Mouse (Mus musculus): ENCODE measurements around the gene Oit1. TPM values are rescaled to one million over a fixed set of nuclear protein-coding genes. Genes with fewer than 3 reads are reported as not detected.

The Oit1 gene
- polyA plus RNA-seq, 1 experiment from 2014 or later: not detected

DNA sequence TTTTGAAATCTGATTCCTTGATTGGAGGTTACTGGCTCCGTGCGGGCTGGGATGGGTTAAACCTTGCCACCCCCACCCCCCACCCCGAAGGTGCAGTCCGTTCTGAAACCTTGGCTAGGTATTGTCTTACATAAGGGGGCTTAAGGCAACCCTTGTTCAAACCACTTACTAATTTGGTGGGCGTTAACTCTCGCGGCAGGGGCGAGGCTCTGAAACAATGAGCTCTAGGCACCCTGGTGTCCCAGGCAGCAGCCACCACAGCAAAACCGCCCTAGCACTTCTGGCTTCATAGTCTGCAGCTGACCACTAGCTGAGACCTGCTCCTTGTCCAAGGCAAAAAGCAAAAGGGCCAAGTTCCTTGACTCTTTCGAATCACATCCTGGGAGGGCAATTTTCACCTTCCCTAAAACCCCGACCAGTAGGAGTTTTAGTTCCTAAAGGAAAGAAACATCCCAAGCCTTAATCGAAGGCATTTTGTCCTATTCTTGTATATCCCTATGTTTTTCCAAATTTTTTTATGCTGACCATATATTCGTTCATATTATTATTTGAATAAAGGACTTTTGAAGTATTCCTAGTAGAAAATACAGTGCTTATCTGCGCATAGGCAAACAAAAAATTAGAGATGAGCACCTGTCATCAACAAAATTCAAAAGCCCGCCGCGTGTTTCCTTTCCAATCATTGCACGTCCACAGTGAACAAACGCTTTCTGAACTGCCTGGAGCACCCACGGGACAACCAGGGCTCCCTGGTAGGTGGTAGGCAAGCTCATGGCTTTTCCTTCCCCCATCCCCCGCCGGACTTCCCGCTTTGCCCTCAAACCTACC, 62.0 kb downstream of the Oit1 start:
- no peaks in the 10 kb centered on the region for H3K9me3 ChIP-seq (ENCODE audit: control insufficient read depth, low read length)
- H3K27ac ChIP-seq (ENCODE audit: low read depth, low read length): no peak overlapping the region
- 0 out of 2 replicates have a peak overlapping the region, but pooled peaks have one; percentile 5 for H3K4me3 ChIP-seq (ENCODE audit: low read depth, low read length)
- peak overlapping the region; percentile 46 for H3K4me2 ChIP-seq
- ATAC-seq (replicated peaks; ENCODE audit: low FRiP score) (no peak), DNase-seq (ENCODE audit: low spot score) (no peak)
- no peak overlapping the region for H3K9ac ChIP-seq (ENCODE audit: low read depth, low read length)
- no peaks in the 10 kb centered on the region for H3K36me3 ChIP-seq (ENCODE audit: control insufficient read depth, insufficient read depth, low read length)
- H3K27me3 ChIP-seq (replicated peaks; ENCODE audit: control insufficient read depth, insufficient read depth, low read length): peaks cover 41% of the 10 kb centered on the region
- no peaks in the 10 kb centered on the region; the same call in 1 of the 2 replicates for H3K4me1 ChIP-seq (replicated peaks; ENCODE audit: control insufficient read depth, insufficient read depth, low read length)
- 4% methylated on average over 23 of the region's 23 CpGs for WGBS

GRCm38 (mm10) chr14:8315169-8315568, 63.4 kb downstream of the Oit1 start:
- H3K36me3 ChIP-seq (ENCODE audit: control insufficient read depth, insufficient read depth, low read length): no peaks in the 10 kb centered on the region
- H3K9ac ChIP-seq (ENCODE audit: low read depth, low read length): no peak overlapping the region
- no peaks in the 10 kb centered on the region for H3K9me3 ChIP-seq (ENCODE audit: control insufficient read depth, low read length)
- 78% methylated on average over 6 of the region's 6 CpGs for WGBS
- H3K4me1 ChIP-seq (replicated peaks; ENCODE audit: control insufficient read depth, insufficient read depth, low read length): no peaks in the 10 kb centered on the region; the same call in 1 of the 2 replicates
- H3K27ac ChIP-seq (ENCODE audit: low read depth, low read length): no peak overlapping the region
- ATAC-seq (replicated peaks; ENCODE audit: low FRiP score): no peak
- H3K4me2 ChIP-seq: no peak overlapping the region
- H3K27me3 ChIP-seq (replicated peaks; ENCODE audit: control insufficient read depth, insufficient read depth, low read length): peaks cover 41% of the 10 kb centered on the region
- no peak for DNase-seq (ENCODE audit: low spot score)
- no peak overlapping the region for H3K4me3 ChIP-seq (ENCODE audit: low read depth, low read length)

- no peak overlapping the region for H3K9ac ChIP-seq (ENCODE audit: low read depth, low read length)
- no peak for DNase-seq (ENCODE audit: low spot score)
- no peaks in the 10 kb centered on the region for H3K36me3 ChIP-seq (ENCODE audit: control insufficient read depth, insufficient read depth, low read length)
- no peak overlapping the region for H3K4me2 ChIP-seq
- no peak overlapping the region for H3K27ac ChIP-seq (ENCODE audit: low read depth, low read length)
- ATAC-seq (replicated peaks; ENCODE audit: low FRiP score): no peak
- H3K4me1 ChIP-seq (replicated peaks; ENCODE audit: control insufficient read depth, insufficient read depth, low read length): no peaks in the 10 kb centered on the region; the same call in 1 of the 2 replicates
- H3K4me3 ChIP-seq (ENCODE audit: low read depth, low read length): no peak overlapping the region
- 17% methylated on average over 3 of the region's 3 CpGs for WGBS
- H3K27me3 ChIP-seq (replicated peaks; ENCODE audit: control insufficient read depth, insufficient read depth, low read length): peaks cover 41% of the 10 kb centered on the region
- no peaks in the 10 kb centered on the region for H3K9me3 ChIP-seq (ENCODE audit: control insufficient read depth, low read length)
Observed at GRCm38 (mm10) chr14:8314536-8314935, 64.0 kb downstream of the Oit1 start.

DNA sequence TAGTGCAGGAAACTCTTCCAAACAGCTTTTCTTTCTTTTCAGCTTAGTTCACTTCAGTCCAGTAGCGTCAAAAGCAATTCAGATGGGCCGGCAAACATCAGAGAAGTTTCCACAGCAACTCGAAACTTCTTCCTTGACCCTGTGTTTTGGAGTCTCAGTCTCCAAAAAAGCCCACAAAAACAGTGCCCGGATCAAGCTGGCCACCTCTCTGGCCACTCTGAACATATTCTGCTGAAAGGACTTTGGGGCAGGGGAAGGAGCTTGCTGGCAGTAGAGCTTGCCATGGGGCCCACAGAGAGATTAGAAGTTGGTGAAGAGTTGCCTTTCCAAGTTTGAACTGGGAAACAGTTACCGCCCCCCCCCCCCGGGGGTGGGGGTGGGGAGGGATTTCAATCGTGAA, 64.7 kb downstream of the Oit1 start:
- 37% methylated on average over 7 of the region's 7 CpGs for WGBS
- Histone ChIP-seq H3K36me3 (ENCODE audit: control insufficient read depth, insufficient read depth, low read length) (no peaks in the 10 kb centered on the region), H3K9me3 (ENCODE audit: control insufficient read depth, low read length) (no peaks in the 10 kb centered on the region), H3K9ac (ENCODE audit: low read depth, low read length) (no peak overlapping the region), H3K4me2 (no peak overlapping the region), H3K27me3 (replicated peaks; ENCODE audit: control insufficient read depth, insufficient read depth, low read length) (peaks cover 38% of the 10 kb centered on the region), H3K4me3 (ENCODE audit: low read depth, low read length) (no peak overlapping the region), H3K27ac (ENCODE audit: low read depth, low read length) (no peak overlapping the region), H3K4me1 (replicated peaks; ENCODE audit: control insufficient read depth, insufficient read depth, low read length) (no peaks in the 10 kb centered on the region; the same call in 1 of the 2 replicates)
- no peak for ATAC-seq (replicated peaks; ENCODE audit: low FRiP score)
- no peak for DNase-seq (ENCODE audit: low spot score)

DNA sequence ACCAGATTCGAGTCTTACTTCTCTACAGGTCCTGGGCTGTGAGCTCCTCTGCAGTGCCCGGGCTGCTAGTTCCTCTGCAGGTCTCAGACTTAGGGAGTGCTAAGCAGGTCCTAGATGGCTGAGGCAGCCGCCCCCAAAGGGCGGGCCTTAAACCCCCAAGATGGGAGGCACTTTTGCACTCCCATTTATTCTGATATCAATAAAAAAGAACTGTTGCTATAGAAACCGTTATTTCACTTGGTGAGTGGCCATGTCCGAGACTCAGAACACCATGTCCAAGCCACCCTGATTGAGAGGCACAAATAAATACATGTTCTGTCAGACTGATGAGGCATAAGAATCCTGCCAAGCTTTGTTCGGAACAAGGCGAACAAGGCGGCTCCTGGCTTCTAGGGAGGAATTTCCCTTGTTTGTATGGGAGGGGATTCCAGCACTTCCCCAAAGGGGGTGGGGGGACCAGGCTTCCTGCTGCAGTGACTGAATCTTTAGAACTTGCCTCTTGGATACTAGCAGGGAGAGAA, 68.9 kb downstream of the Oit1 start:
- Histone ChIP-seq H3K9ac (ENCODE audit: low read depth, low read length) (no peak overlapping the region), H3K9me3 (ENCODE audit: control insufficient read depth, low read length) (no peaks in the 10 kb centered on the region), H3K36me3 (ENCODE audit: control insufficient read depth, insufficient read depth, low read length) (no peaks in the 10 kb centered on the region), H3K27ac (ENCODE audit: low read depth, low read length) (no peak overlapping the region), H3K4me2 (no peak overlapping the region), H3K4me1 (replicated peaks; ENCODE audit: control insufficient read depth, insufficient read depth, low read length) (no peaks in the 10 kb centered on the region), H3K27me3 (replicated peaks; ENCODE audit: control insufficient read depth, insufficient read depth, low read length) (peaks cover 3% of the 10 kb centered on the region; the same call in 1 of the 2 replicates), H3K4me3 (ENCODE audit: low read depth, low read length) (no peak overlapping the region)
- 23% methylated on average over 9 of the region's 9 CpGs for WGBS
- no peak for ATAC-seq (replicated peaks; ENCODE audit: low FRiP score)
- DNase-seq (ENCODE audit: low spot score): no peak

GRCm38 (mm10) chr14:8308650-8309049, 69.9 kb downstream of the Oit1 start:
- Histone ChIP-seq H3K4me3 (ENCODE audit: low read depth, low read length) (no peak overlapping the region), H3K36me3 (ENCODE audit: control insufficient read depth, insufficient read depth, low read length) (no peaks in the 10 kb centered on the region), H3K9me3 (ENCODE audit: control insufficient read depth, low read length) (no peaks in the 10 kb centered on the region), H3K27me3 (replicated peaks; ENCODE audit: control insufficient read depth, insufficient read depth, low read length) (peaks cover 3% of the 10 kb centered on the region; the same call in 1 of the 2 replicates), H3K4me2 (no peak overlapping the region), H3K9ac (ENCODE audit: low read depth, low read length) (no peak overlapping the region), H3K27ac (ENCODE audit: low read depth, low read length) (no peak overlapping the region), H3K4me1 (replicated peaks; ENCODE audit: control insufficient read depth, insufficient read depth, low read length) (no peaks in the 10 kb centered on the region)
- WGBS: 52% methylated on average over 3 of the region's 3 CpGs
- DNase-seq (ENCODE audit: low spot score) (no peak), ATAC-seq (replicated peaks; ENCODE audit: low FRiP score) (no peak)

GRCm38 (mm10) chr14:8306884-8307283, 71.7 kb downstream of the Oit1 start:
- Histone ChIP-seq H3K27ac (ENCODE audit: low read depth, low read length) (no peak overlapping the region), H3K4me3 (ENCODE audit: low read depth, low read length) (no peak overlapping the region), H3K36me3 (ENCODE audit: control insufficient read depth, insufficient read depth, low read length) (no peaks in the 10 kb centered on the region), H3K4me1 (replicated peaks; ENCODE audit: control insufficient read depth, insufficient read depth, low read length) (no peaks in the 10 kb centered on the region), H3K27me3 (replicated peaks; ENCODE audit: control insufficient read depth, insufficient read depth, low read length) (peaks cover 3% of the 10 kb centered on the region; the same call in 1 of the 2 replicates), H3K4me2 (no peak overlapping the region), H3K9me3 (ENCODE audit: control insufficient read depth, low read length) (no peaks in the 10 kb centered on the region), H3K9ac (ENCODE audit: low read depth, low read length) (no peak overlapping the region)
- WGBS: 71% methylated on average over 6 of the region's 6 CpGs
- no peak for DNase-seq (ENCODE audit: low spot score)
- ATAC-seq (replicated peaks; ENCODE audit: low FRiP score): no peak

DNA sequence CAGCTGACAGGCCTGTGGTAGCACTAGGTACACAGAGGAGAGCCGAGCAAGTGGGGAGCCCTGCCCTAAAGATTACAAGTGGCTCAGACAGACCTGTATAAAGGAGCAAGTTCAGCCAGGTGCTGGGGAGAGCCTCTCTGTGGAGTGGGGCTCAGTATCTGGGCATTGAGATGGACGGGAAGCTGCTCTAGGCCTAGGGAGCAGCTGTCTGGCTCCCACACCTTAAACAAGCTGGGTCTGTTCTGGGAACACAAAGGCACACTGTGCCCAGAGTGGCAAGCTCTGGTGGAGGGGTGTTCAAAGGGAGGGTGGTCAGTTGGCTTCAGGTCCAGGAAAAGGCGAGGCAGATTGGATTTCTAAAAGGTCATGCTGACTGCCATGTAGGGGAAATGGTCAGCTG, 73.5 kb downstream of the Oit1 start:
- Histone ChIP-seq H3K27me3 (replicated peaks; ENCODE audit: control insufficient read depth, insufficient read depth, low read length) (peaks cover 3% of the 10 kb centered on the region; the same call in 1 of the 2 replicates), H3K4me3 (ENCODE audit: low read depth, low read length) (no peak overlapping the region), H3K4me1 (replicated peaks; ENCODE audit: control insufficient read depth, insufficient read depth, low read length) (no peaks in the 10 kb centered on the region), H3K4me2 (no peak overlapping the region), H3K27ac (ENCODE audit: low read depth, low read length) (no peak overlapping the region), H3K9ac (ENCODE audit: low read depth, low read length) (no peak overlapping the region), H3K36me3 (ENCODE audit: control insufficient read depth, insufficient read depth, low read length) (no peaks in the 10 kb centered on the region), H3K9me3 (ENCODE audit: control insufficient read depth, low read length) (no peaks in the 10 kb centered on the region)
- ATAC-seq (replicated peaks; ENCODE audit: low FRiP score): no peak
- 62% methylated on average over 3 of the region's 3 CpGs for WGBS
- no peak for DNase-seq (ENCODE audit: low spot score)

GRCm38 (mm10) chr14:8304082-8304481, 74.5 kb downstream of the Oit1 start:
- ATAC-seq (replicated peaks; ENCODE audit: low FRiP score) (no peak), DNase-seq (ENCODE audit: low spot score) (no peak)
- no peaks in the 10 kb centered on the region for H3K9me3 ChIP-seq (ENCODE audit: control insufficient read depth, low read length)
- no peak overlapping the region for H3K4me3 ChIP-seq (ENCODE audit: low read depth, low read length)
- H3K27me3 ChIP-seq (replicated peaks; ENCODE audit: control insufficient read depth, insufficient read depth, low read length): peaks cover 3% of the 10 kb centered on the region; the same call in 1 of the 2 replicates
- H3K4me1 ChIP-seq (replicated peaks; ENCODE audit: control insufficient read depth, insufficient read depth, low read length): no peaks in the 10 kb centered on the region
- H3K36me3 ChIP-seq (ENCODE audit: control insufficient read depth, insufficient read depth, low read length): no peaks in the 10 kb centered on the region
- no peak overlapping the region for H3K9ac ChIP-seq (ENCODE audit: low read depth, low read length)
- H3K27ac ChIP-seq (ENCODE audit: low read depth, low read length): no peak overlapping the region
- H3K4me2 ChIP-seq: no peak overlapping the region
